ENCODE assay signal across 8 mouse cellular contexts in genomic region chr6:136519254-136519653, GRCm38 (mm10). TPM values are rescaled to one million over a fixed set of nuclear protein-coding genes. Genes with fewer than 3 reads are reported as not detected.
DNase-seq lines count a peak whose midpoint lies in the region; ATAC-seq and TF ChIP-seq lines count a peak whose summit lies in the region.

No protein-coding gene starts in this region.

- ATAC-seq in heart, postnatal 0 days (ENCODE audit: insufficient read depth, low read depth): no peak
- ATAC-seq in intestine, embryonic 14.5 days (replicated peaks; ENCODE audit: low FRiP score, low TSS enrichment, low read depth): no peak
- peak; percentile 1; the same call in 1 of the 2 replicates for ATAC-seq in midbrain, postnatal 0 days (ENCODE audit: low FRiP score)

- peaks cover 6% of the 10 kb centered on the region; the same call in 1 of the 2 replicates for H3K36me3 ChIP-seq in heart, postnatal 0 days (replicated peaks; ENCODE audit: control insufficient read depth, insufficient read depth, low read length)
- peaks cover 6% of the 10 kb centered on the region for H3K36me3 ChIP-seq in intestine, embryonic 14.5 days (ENCODE audit: control insufficient read depth, insufficient read depth, low read length)
- no peaks in the 10 kb centered on the region for H3K36me3 ChIP-seq in midbrain, postnatal 0 days (ENCODE audit: insufficient read depth, low read length)

- WGBS in heart, postnatal 0 days: 2% methylated on average over 17 of the region's 17 CpGs
- WGBS in intestine, embryonic 14.5 days: 3% methylated on average over 17 of the region's 17 CpGs
- WGBS in midbrain, postnatal 0 days: 3% methylated on average over 17 of the region's 17 CpGs

- no peak for TF ChIP-seq EP300 in heart, postnatal 0 days (IDR thresholded peaks at IDR 0.05; ENCODE audit: low read depth)

- peak overlapping the region; percentile 43 for H3K4me2 ChIP-seq in heart, postnatal 0 days (ENCODE audit: low read depth, low read length)
- peak overlapping the region; percentile 30 for H3K4me2 ChIP-seq in intestine, embryonic 14.5 days (ENCODE audit: low read length)
- H3K4me2 ChIP-seq in midbrain, postnatal 0 days (ENCODE audit: low read depth, low read length, poor library complexity, severe bottlenecking): peak overlapping the region; percentile 15

- peaks cover 7% of the 10 kb centered on the region; the same call in 1 of the 2 replicates for H3K4me1 ChIP-seq in heart, postnatal 0 days (ENCODE audit: control insufficient read depth, insufficient read depth)
- no peaks in the 10 kb centered on the region; the same call in 1 of the 2 replicates for H3K4me1 ChIP-seq in brown adipose tissue, adult 24 weeks (ENCODE audit: control insufficient read depth, insufficient read depth, insufficient read length, low read length)
- peaks cover 3% of the 10 kb centered on the region; the same call in 1 of the 2 replicates for H3K4me1 ChIP-seq in intestine, embryonic 14.5 days (replicated peaks; ENCODE audit: control insufficient read depth, insufficient read depth, low read length)
- 0 out of 2 replicates have a peak, but pooled peaks cover 3% of the 10 kb centered on the region for H3K4me1 ChIP-seq in midbrain, postnatal 0 days (ENCODE audit: insufficient read depth, low read length)

- TF ChIP-seq CTCF in heart, postnatal 0 days (IDR thresholded peaks at IDR 0.05; ENCODE audit: low read depth): no peak
- TF ChIP-seq CTCF in midbrain, postnatal 0 days (IDR thresholded peaks at IDR 0.05): no peak

- peaks cover 3% of the 10 kb centered on the region for H3K9me3 ChIP-seq in heart, postnatal 0 days (replicated peaks; ENCODE audit: control insufficient read depth, low read length)
- H3K9me3 ChIP-seq in intestine, embryonic 14.5 days (ENCODE audit: control insufficient read depth, low read length): peaks cover under 1% of the 10 kb centered on the region; the same call in 1 of the 2 replicates
- no peaks in the 10 kb centered on the region for H3K9me3 ChIP-seq in midbrain, postnatal 0 days (ENCODE audit: low read length)

- DNase-seq in heart, postnatal 0 days (ENCODE audit: low spot score): no peak
- DNase-seq in heart, adult 9 months (ENCODE audit: low spot score in 2 of 2): no peak
- no peak for DNase-seq in intestine, embryonic 14.5 days (ENCODE audit: low spot score)
- DNase-seq in midbrain, postnatal 0 days (ENCODE audit: low spot score): peak; percentile 59
- no peak for DNase-seq in left cerebral cortex, adult 8-10 months (ENCODE audit: low spot score in 2 of 2)
- no peak for DNase-seq in spleen, adult 12 weeks (ENCODE audit: low spot score)
- DNase-seq in urinary bladder, postnatal 10 days (ENCODE audit: low spot score): no peak

- H3K4me3 ChIP-seq in heart, postnatal 0 days (ENCODE audit: low read depth, low read length): peak overlapping the region; percentile 56
- H3K4me3 ChIP-seq in brown adipose tissue, adult 24 weeks (ENCODE audit: insufficient read depth, low read depth, low read length): peak overlapping the region; percentile 89
- peak overlapping the region; percentile 64 for H3K4me3 ChIP-seq in intestine, embryonic 14.5 days (ENCODE audit: low read depth, low read length)
- peak overlapping the region; percentile 39 for H3K4me3 ChIP-seq in midbrain, postnatal 0 days (ENCODE audit: low read depth, low read length)

- H3K27ac ChIP-seq in heart, postnatal 0 days (ENCODE audit: low read depth): peak overlapping the region; percentile 94
- H3K27ac ChIP-seq in brown adipose tissue, adult 24 weeks (replicated peaks; ENCODE audit: low read depth, low read length): peak overlapping the region; percentile 87
- H3K27ac ChIP-seq in intestine, embryonic 14.5 days (ENCODE audit: low read depth): peak overlapping the region; percentile 97
- H3K27ac ChIP-seq in midbrain, postnatal 0 days (ENCODE audit: low read depth, low read length): peak overlapping the region; percentile 86

- H3K9ac ChIP-seq in heart, postnatal 0 days (replicated peaks; ENCODE audit: low read depth, low read length): peak overlapping the region; percentile 54; the same call in 1 of the 2 replicates
- H3K9ac ChIP-seq in intestine, embryonic 14.5 days (ENCODE audit: low read length): peak overlapping the region; percentile 76
- H3K9ac ChIP-seq in midbrain, postnatal 0 days (replicated peaks; ENCODE audit: low read length, poor library complexity, severe bottlenecking): no peak overlapping the region; the same call in 1 of the 2 replicates

- no peaks in the 10 kb centered on the region for H3K27me3 ChIP-seq in heart, postnatal 0 days (ENCODE audit: control insufficient read depth, insufficient read depth, low read length)
- no peaks in the 10 kb centered on the region for H3K27me3 ChIP-seq in intestine, embryonic 14.5 days (replicated peaks; ENCODE audit: control insufficient read depth, insufficient read depth, low read length)
- H3K27me3 ChIP-seq in midbrain, postnatal 0 days (ENCODE audit: insufficient read depth, low read length): no peaks in the 10 kb centered on the region

RNA-seq across cellular contexts. Expression of gene Atf7ip, which starts 13.3 kb away (rescaled TPM):
- 43.3 and 54.5 TPM in 2 replicates for total RNA-seq in heart, postnatal 0 days (2014; rRNA removed; ENCODE audit: low replicate concordance)
- polyA plus RNA-seq in heart, postnatal 0 days (2015; fragmentation: Nextera tagmentation; extraction: Ambion mirVana): 16.5 and 19.2 TPM in 2 replicates
- polyA plus RNA-seq in brown adipose tissue, adult 24 weeks (2012; ENCODE audit: insufficient read depth, insufficient read length, missing spikeins): 13.8 and 15.4 TPM in 2 replicates
- 32.9 and 36.0 TPM in 2 replicates for polyA plus RNA-seq in intestine, embryonic 14.5 days (2014; fragmentation: Nextera tagmentation; extraction: Ambion mirVana)
- total RNA-seq in midbrain, postnatal 0 days (2014; rRNA removed): 43.1 and 55.2 TPM in 2 replicates
- polyA plus RNA-seq in midbrain, postnatal 0 days (2015; fragmentation: Nextera tagmentation; extraction: Ambion mirVana): 18.9 and 28.7 TPM in 2 replicates
- total RNA-seq in left cerebral cortex, adult 8-10 months (2022): 100 to 1,000 TPM in 2 of 4 experiments, 10 to 100 TPM in 2; 94.0 to 124 (median 106) TPM

Comparison
In these comparisons a context has a peak if more than half of its experiments do, and no peak if none do; other contexts are left out.
1. H3K4me3 ChIP-seq: peak in every context shown above with its lines; median percentile 89 in brown adipose tissue, adult 24 weeks; 64 in intestine, embryonic 14.5 days; 56 in heart, postnatal 0 days; 39 in midbrain, postnatal 0 days.